In the genomic region with DNA sequence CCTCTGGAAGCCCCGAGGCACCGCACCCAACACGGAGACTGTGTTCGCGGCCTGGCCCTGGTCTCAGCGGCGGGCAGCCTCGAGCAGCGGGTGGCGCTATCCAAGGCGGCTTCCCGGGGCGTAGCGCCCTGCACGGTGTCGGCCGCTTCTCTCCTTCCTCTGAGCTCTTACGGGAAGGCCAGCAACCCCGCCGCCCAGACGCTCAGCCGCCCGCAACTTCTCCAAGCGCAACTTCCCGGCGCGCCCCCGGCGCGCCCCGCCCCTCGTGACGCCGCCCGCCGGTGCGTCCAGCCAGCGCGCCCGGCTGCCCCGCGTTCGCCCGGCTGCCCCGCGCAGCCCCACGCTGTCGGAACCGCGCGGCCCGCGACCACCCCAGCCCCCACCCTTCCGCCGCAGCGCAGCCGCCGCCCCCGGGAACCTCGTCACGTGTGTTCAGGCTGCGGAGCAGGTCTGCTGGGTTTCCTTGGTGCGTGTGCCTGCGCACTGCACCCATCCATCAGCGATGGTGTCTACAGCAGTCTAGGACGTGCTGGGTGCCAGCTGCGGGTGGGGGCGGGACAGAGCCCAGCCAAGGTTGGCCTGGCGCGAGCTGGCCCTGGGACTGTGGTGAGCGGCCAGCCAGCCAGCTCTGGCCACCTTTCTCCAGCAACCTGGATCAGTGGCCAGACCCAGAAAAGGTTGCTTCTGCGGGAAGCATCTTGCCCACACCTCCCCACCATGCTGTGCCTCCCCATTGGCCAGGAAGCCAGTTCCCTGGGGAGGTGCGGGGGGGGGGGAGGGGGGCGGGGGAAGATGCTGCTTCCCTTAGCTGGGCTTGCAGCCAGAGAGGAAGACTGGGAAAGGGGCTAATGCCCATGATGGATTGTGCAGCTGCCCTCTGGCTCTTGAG, we compare ENCODE assay signal across 10 mouse cellular contexts. TPM values are rescaled to one million over a fixed set of nuclear protein-coding genes. Genes with fewer than 3 reads are reported as not detected.
A peak's percentile ranks its signal among the peaks of the same experiment; 100 is the strongest.
DNase-seq lines count a peak whose midpoint lies in the region; ATAC-seq and TF ChIP-seq lines count a peak whose summit lies in the region.
"Had no signal": no experiment of that assay in that cellular context is flagged by ENCODE, and none has a peak within 500 bp of the region (broad histone marks: within the 10 kb centered on the region; RNA-seq: fewer than 3 reads in every experiment).

A gene (minus strand): TSS at position 212 of the 889 bp plus-strand sequence.
A gene (plus strand): TSS at position 264 of the 889 bp plus-strand sequence.

- peak; percentile 9 to 33 for DNase-seq in spleen, postnatal 10 days (ENCODE audit: low spot score in 2 of 2)
- no peak for DNase-seq in spleen, postnatal 14 days (ENCODE audit: low spot score in 2 of 2)
- DNase-seq in embryo, embryonic 11.5 days (ENCODE audit: low read depth, low spot score), result peak; percentile 38
- peak; percentile 98 for DNase-seq in heart, adult 11 months
- peak; percentile 76 for DNase-seq in limb, embryonic 10.5 days (ENCODE audit: low spot score)

- H3K36me3 ChIP-seq in intestine, postnatal 0 days (ENCODE audit: control insufficient read depth, insufficient read depth), result no peaks in the 10 kb centered on the region
- H3K36me3 ChIP-seq in limb, embryonic 10.5 days, result peaks cover 14% of the 10 kb centered on the region
- H3K36me3 ChIP-seq in stomach, embryonic 14.5 days (ENCODE audit: control insufficient read depth, insufficient read depth, low read length), result peaks cover 4% of the 10 kb centered on the region; the same call in 1 of the 2 replicates

- H3K27me3 ChIP-seq in intestine, postnatal 0 days (replicated peaks; ENCODE audit: control insufficient read depth, insufficient read depth, low read length), result peaks cover 4% of the 10 kb centered on the region; the same call in 1 of the 2 replicates
- H3K27me3 ChIP-seq in limb, embryonic 10.5 days (ENCODE audit: low read depth, poor library complexity, severe bottlenecking), result peaks cover 27% of the 10 kb centered on the region
- no peaks in the 10 kb centered on the region for H3K27me3 ChIP-seq in stomach, embryonic 14.5 days (ENCODE audit: control insufficient read depth, insufficient read depth, low read length)
- H3K27me3 ChIP-seq: CH12.LX had no signal

- 0 out of 2 replicates have a peak within 1 kb of the TSS, but pooled peaks have one; percentile 23 for H3K27ac ChIP-seq in intestine, postnatal 0 days (ENCODE audit: low read depth, low read length)
- peak within 1 kb of the TSS; percentile 85 for H3K27ac ChIP-seq in limb, embryonic 10.5 days
- peak within 1 kb of the TSS; percentile 58 for H3K27ac ChIP-seq in stomach, embryonic 14.5 days (ENCODE audit: low read length)

- peak; percentile 67 for ATAC-seq in intestine, postnatal 0 days
- ATAC-seq in megakaryocyte-erythroid progenitor cell, adult 5-6 weeks (replicated peaks; ENCODE audit: low FRiP score, low TSS enrichment, poor library complexity, severe bottlenecking), result peak; percentile 34
- peak; percentile 82 for ATAC-seq in stomach, embryonic 14.5 days (ENCODE audit: insufficient number of reproducible peaks, insufficient read depth, low FRiP score, low read depth)

- H3K4me3 ChIP-seq in intestine, postnatal 0 days (ENCODE audit: low read depth, low read length), result peak within 1 kb of the TSS; percentile 64
- H3K4me3 ChIP-seq in limb, embryonic 10.5 days, result peak within 1 kb of the TSS; percentile 86
- H3K4me3 ChIP-seq in stomach, embryonic 14.5 days (ENCODE audit: low read depth, low read length), result peak within 1 kb of the TSS; percentile 67
- H3K4me3 ChIP-seq: myocyte had no signal

- TF ChIP-seq CTCF in intestine, postnatal 0 days (IDR thresholded peaks at IDR 0.05; ENCODE audit: low read depth), result peak; percentile 51

- H3K4me1 ChIP-seq in intestine, postnatal 0 days (replicated peaks; ENCODE audit: control insufficient read depth, insufficient read depth, low read length), result 0 out of 2 replicates have a peak, but pooled peaks cover 2% of the 10 kb centered on the region
- H3K4me1 ChIP-seq in limb, embryonic 10.5 days, result peaks cover 42% of the 10 kb centered on the region
- peaks cover 20% of the 10 kb centered on the region for H3K4me1 ChIP-seq in stomach, embryonic 14.5 days (ENCODE audit: control insufficient read depth, insufficient read depth, low read length)

- under 1% methylated on average over 67 of the region's 74 CpGs for WGBS in intestine, postnatal 0 days
- WGBS in limb, embryonic 10.5 days, result 1% methylated on average over 63 of the region's 74 CpGs
- under 1% methylated on average over 71 of the region's 74 CpGs for WGBS in stomach, embryonic 14.5 days

- peak within 1 kb of the TSS; percentile 54 for H3K9ac ChIP-seq in intestine, postnatal 0 days (ENCODE audit: low read depth, low read length)
- H3K9ac ChIP-seq in stomach, embryonic 14.5 days (replicated peaks; ENCODE audit: low read depth, low read length), result peak within 1 kb of the TSS; percentile 60

- H3K9me3 ChIP-seq in intestine, postnatal 0 days (ENCODE audit: control insufficient read depth), result no peaks in the 10 kb centered on the region
- H3K9me3 ChIP-seq in limb, embryonic 10.5 days (replicated peaks), result no peaks in the 10 kb centered on the region
- no peaks in the 10 kb centered on the region for H3K9me3 ChIP-seq in stomach, embryonic 14.5 days (ENCODE audit: control insufficient read depth, low read depth, low read length)

- peak within 1 kb of the TSS; percentile 91 for H3K4me2 ChIP-seq in intestine, postnatal 0 days (replicated peaks; ENCODE audit: low read depth)
- H3K4me2 ChIP-seq in stomach, embryonic 14.5 days (replicated peaks; ENCODE audit: low read depth, low read length), result peak within 1 kb of the TSS; percentile 96

RNA-seq across cellular contexts. Expression of the first gene that starts in this region (rescaled TPM):
- 2.7 and 2.8 TPM in 2 replicates for polyA plus RNA-seq in intestine, postnatal 0 days (2015; fragmentation: Nextera tagmentation; extraction: Ambion mirVana)
- 1.6 and 2.3 TPM in 2 replicates for polyA plus RNA-seq in limb, embryonic 10.5 days (2016; fragmentation: Nextera tagmentation; extraction: Ambion mirVana)
- 0.49 TPM in 1 of 2 replicates, not detected in the other for total RNA-seq in megakaryocyte-erythroid progenitor cell, adult 5-6 weeks (2014; fragmentation: Nextera tagmentation)
- total RNA-seq in megakaryocyte-erythroid progenitor cell, adult 5-6 weeks (2017), result 0.14 and 1.8 TPM in 2 replicates
- 3.4 and 4.3 TPM in 2 replicates for polyA plus RNA-seq in stomach, embryonic 14.5 days (2014; fragmentation: Nextera tagmentation; extraction: Ambion mirVana)
- total RNA-seq: CH12.LX had no signal
- polyA plus RNA-seq: myocyte had no signal

RNA-seq across cellular contexts. Expression of the second gene that starts in this region (rescaled TPM):
- polyA plus RNA-seq in intestine, postnatal 0 days (2015; fragmentation: Nextera tagmentation; extraction: Ambion mirVana), result 2.5 TPM in 2 replicates
- 3.9 and 5.4 TPM in 2 replicates for polyA plus RNA-seq in limb, embryonic 10.5 days (2016; fragmentation: Nextera tagmentation; extraction: Ambion mirVana)
- 0.35 and 0.40 TPM in 2 replicates for total RNA-seq in megakaryocyte-erythroid progenitor cell, adult 5-6 weeks (2014; fragmentation: Nextera tagmentation)
- 0.91 and 1.6 TPM in 2 replicates for total RNA-seq in megakaryocyte-erythroid progenitor cell, adult 5-6 weeks (2017)
- 6.5 and 8.0 TPM in 2 replicates for polyA plus RNA-seq in stomach, embryonic 14.5 days (2014; fragmentation: Nextera tagmentation; extraction: Ambion mirVana)

Comparison
In these comparisons a context has a peak if more than half of its experiments do, and no peak if none do; other contexts are left out.
1. DNase-seq: peak in spleen, postnatal 10 days (2 of 2), embryo, embryonic 11.5 days (single experiment), heart, adult 11 months (single experiment) and limb, embryonic 10.5 days (single experiment); none in spleen, postnatal 14 days (0 of 2).
2. H3K27ac ChIP-seq: peak in every context shown above with its lines; median percentile 85 in limb, embryonic 10.5 days; 58 in stomach, embryonic 14.5 days; 23 in intestine, postnatal 0 days.
3. Peak in every context shown above with its lines, with median percentiles within 50 percentile points of each other: ATAC-seq and H3K4me3 ChIP-seq.